Mouse (Mus musculus) olfactory bulb, adult 2 months (tissue): ENCODE results near the gene Manba. TPM values are rescaled to one million over a fixed set of nuclear protein-coding genes. Genes with fewer than 3 reads are reported as not detected.
A peak's percentile ranks its signal among the peaks of the same experiment; 100 is the strongest.

ENCODE experiments used
- H3K27ac ChIP-seq: fragments of 200-500 bp; 2 replicates; pipeline ENCODE4 v1.5.1; 2012; ENCODE audit warnings: low read depth, low read length; ENCODE audit not compliant: insufficient read depth
- H3K4me1 ChIP-seq: fragments of 200-500 bp; 2 replicates; pipeline ENCODE4 v1.6.1; 2012; ENCODE audit warnings: low read length; ENCODE audit not compliant: control insufficient read depth, insufficient read depth
- H3K4me3 ChIP-seq: fragments of 200-500 bp; 2 replicates; pipeline ENCODE4 v1.5.1; 2012; ENCODE audit warnings: mild to moderate bottlenecking, low read depth, low read length, moderate library complexity; ENCODE audit not compliant: insufficient read depth
- CTCF ChIP-seq: fragments of 200-500 bp; IDR thresholded peaks from 2 replicates; pipeline ENCODE4 v1.5.1; 2012; ENCODE audit warnings: low read depth, mild to moderate bottlenecking, low read length, moderate library complexity; ENCODE audit not compliant: insufficient read depth
- POLR2A ChIP-seq: fragments of 200-500 bp; IDR thresholded peaks from 2 replicates; pipeline ENCODE4 v1.6.1; 2012; ENCODE audit warnings: mild to moderate bottlenecking, low read depth, low read length, moderate library complexity; ENCODE audit not compliant: insufficient read depth
- WGBS: fragments of 180-500 bp; shearing (Covaris S2); methylation state at CpG from one replicate; pipeline ENCODE4 v1.1.7; 2018; 5-methylcytosine and 5-hydroxymethylcytosine counted together
- polyA plus RNA-seq: library from polyadenylated mRNA; stranded (reverse); fragments of >200 nt; gene quantifications from 2 replicates; pipeline ENCODE4 v1.2.4, GENCODE M21; 2012; ENCODE audit warnings: low replicate concordance; ENCODE audit not compliant: missing spikeins, insufficient read depth, insufficient read length

The Manba gene
- polyA plus RNA-seq, 1 experiment = not detected

DNA sequence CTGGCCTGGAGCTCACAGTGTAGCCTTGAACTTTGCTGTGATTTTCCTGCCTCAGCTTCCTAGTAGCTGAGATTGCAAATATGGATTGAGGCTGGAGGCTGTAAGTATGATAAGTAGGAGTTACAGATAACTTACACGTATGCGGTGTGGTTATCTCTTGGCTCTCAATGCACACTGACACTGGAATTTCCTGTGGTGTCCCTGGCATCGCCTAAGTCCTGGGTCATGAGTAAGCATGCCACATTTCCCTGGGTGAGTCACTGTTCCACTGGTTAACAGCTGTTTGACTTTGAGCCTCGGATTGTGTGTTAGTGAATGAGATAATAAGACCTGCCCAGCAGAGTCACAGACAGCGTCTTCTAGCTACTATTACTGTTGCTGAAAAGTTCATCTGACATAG, 13.5 kb downstream of the Manba start:
- Histone ChIP-seq H3K4me1 (peaks cover 15% of the 10 kb centered on the region), H3K4me3 (no peak overlapping the region), H3K27ac (no peak overlapping the region)
- 58% methylated on average over 5 of the region's 5 CpGs for whole genome bisulfite sequencing
- TF ChIP-seq POLR2A = no peak
- TF ChIP-seq CTCF = no peak

DNA sequence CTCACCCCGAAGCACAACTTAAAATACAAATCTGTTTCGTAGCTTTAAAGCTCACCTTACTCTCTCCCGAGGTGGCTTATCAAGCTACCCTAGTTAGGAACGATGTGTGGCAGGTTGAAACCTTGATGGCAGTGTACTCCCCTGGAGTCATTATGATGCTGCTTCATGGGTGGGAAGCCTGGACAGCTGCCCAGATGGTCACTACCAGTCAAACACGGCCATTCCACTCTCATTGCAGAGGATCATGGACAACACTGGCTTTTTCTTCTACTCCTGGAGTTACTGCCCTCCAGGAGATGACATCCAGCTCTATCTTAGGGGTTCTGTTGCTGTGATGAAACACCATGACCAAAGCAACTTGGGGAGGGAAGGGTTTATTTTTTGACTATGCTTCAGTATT, 17.7 kb downstream of the Manba start:
- H3K27ac ChIP-seq = peak overlapping the region; percentile 53
- peaks cover 15% of the 10 kb centered on the region for H3K4me1 ChIP-seq
- 56% methylated on average over 5 of the region's 5 CpGs for WGBS
- H3K4me3 ChIP-seq = no peak overlapping the region
- TF ChIP-seq CTCF (no peak), POLR2A (no peak)

DNA sequence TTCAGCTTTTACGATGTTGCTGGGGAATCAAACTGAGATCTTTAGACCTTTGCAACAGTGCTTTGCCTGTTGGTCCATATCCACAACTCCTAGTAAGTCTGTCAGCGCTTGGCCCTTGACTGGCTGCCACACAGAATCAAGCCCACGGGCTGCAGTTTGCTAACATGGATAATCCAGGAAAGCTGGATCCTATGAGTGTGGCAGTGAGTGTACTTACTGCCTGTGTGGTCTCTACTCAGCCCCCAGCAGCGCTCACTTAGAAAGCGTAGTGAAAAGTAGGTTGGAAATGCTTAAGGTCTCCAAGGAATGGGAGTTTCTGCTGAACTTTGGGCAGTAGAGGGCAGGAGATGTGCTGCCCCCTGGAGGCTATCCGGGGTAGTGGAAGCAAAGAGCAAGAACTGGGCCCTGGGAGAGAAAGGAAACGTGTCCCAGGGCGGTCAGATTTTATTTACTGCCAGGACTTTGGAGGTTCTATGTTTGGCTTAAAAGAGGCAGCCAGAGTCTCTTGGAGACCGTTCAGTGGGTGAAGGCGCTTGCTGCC, 20.0 kb downstream of the Manba start:
- TF ChIP-seq CTCF (peak; percentile 62; the same call in 1 of the 2 replicates), POLR2A (no peak)
- no peak overlapping the region for H3K27ac ChIP-seq
- H3K4me1 ChIP-seq = peaks cover 15% of the 10 kb centered on the region
- WGBS = 56% methylated on average over 10 of the region's 10 CpGs
- H3K4me3 ChIP-seq = no peak overlapping the region

DNA sequence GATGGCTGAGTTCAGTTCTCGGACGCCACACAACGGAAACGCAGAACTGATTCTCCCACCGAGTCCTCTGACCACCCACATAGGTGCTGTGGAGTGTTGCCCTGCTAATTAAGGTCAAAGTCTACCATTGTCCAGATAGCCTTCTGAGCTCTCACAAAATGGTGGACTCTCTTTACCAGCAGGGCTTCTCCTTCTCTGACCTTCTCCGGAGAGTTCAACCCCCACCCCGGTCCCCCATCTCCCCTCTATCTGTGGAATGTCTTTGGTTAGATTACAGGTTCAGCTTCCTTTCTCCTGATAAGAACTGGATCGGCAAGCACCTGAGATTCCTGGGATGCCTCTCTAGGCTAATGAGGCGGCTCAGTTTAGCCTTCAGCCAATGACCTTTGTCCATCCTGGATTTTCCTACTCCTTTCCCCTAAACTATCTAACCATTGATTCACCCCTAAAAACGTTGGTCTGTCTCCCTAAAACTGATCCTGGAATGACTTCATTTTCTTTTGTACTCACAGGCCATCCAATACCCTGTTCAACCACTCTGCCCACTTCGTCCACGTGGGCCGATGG, 20.6 kb downstream of the Manba start:
- Histone ChIP-seq H3K4me3 (no peak overlapping the region), H3K4me1 (peaks cover 15% of the 10 kb centered on the region), H3K27ac (no peak overlapping the region)
- 88% methylated on average over 13 of the region's 13 CpGs for WGBS
- TF ChIP-seq CTCF (no peak), POLR2A (no peak)

DNA sequence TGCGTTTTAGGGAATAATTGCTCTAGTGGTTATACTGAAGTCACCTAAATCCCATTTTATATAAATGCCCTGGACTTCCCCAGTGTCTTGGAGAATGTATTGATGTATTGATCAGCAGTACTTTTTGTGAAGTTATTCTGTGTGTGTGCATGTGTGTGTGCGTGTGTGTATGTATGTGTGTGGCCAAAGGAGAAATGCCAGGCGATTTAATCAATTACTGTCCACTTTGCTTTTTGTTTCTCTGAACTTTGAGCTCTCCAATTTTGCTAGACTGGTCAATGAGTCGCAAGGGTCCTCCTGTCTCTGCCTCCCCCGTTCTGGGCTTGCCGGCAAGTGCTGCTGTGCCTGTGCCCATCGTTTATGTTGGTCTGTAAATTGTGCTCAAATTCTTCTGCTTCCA, 22.1 kb downstream of the Manba start:
- peaks cover 10% of the 10 kb centered on the region for H3K4me1 ChIP-seq
- H3K27ac ChIP-seq = no peak overlapping the region
- WGBS = 93% methylated on average over 7 of the region's 7 CpGs
- H3K4me3 ChIP-seq = no peak overlapping the region
- TF ChIP-seq CTCF (no peak), POLR2A (no peak)

DNA sequence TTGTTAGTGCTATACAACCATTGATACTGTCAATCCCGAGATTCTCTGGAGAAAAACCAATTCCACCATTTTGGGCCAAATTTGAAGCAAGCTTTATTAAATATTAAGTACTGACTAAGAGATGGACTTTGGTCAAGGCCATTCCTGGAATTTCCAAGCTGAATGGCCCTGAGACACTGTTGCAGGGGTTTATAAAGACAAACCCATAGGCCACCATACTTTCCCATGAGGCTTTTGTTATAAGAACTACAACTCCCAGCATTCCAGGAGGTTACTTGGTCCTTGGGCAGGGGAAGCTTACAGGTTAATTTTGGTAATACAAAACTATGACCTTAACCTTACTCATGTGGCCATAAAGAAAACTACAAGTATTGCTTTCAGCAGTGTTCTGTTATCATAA, 22.8 kb downstream of the Manba start:
- Histone ChIP-seq H3K4me3 (no peak overlapping the region), H3K27ac (no peak overlapping the region), H3K4me1 (peaks cover 4% of the 10 kb centered on the region; the same call in 1 of the 2 replicates)
- TF ChIP-seq POLR2A (no peak), CTCF (no peak)
- 96% methylated on average over 1 of the region's 1 CpGs for WGBS

DNA sequence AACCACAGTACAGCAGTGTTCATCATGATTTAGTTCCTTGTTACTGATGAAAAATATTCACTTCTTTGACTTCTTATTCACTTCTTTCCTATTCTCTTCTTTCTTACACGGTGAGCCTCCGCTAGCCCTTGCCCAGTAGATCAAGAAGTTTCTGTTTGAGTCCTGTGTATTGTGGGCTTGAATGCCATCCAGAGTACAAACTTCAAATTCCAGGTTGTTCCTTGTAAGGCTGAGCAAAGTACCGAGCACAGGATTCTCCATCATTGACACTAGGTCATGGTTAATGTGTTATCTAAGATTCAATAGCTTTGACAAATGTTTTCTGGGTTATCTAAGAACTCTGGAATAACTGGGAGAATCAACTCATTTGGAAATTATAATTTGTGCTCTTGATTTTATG, 25.0 kb downstream of the Manba start:
- Histone ChIP-seq H3K4me3 (no peak overlapping the region), H3K4me1 (peaks cover 3% of the 10 kb centered on the region; the same call in 1 of the 2 replicates), H3K27ac (no peak overlapping the region)
- WGBS = 89% methylated on average over 3 of the region's 3 CpGs
- TF ChIP-seq POLR2A (no peak), CTCF (no peak)

DNA sequence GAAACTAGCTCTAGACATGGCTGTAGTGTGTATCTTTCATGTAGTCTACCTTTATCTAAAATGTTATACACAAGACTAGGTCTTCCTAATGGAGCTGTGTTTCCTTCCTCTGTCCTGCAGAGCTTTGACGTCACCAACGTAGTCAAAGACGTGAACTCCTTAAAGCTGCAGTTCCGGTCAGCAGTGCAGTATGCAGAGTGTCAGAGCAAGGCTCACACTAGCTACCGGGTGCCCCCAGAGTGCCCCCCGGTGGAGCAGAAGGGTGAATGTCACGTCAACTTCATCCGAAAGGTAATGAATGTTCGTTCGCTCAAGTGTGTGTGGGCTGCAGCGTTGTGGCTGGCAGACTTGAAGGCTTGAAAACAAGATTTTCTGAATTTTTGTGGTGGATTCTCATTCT, 26.3 kb downstream of the Manba start:
- H3K4me1 ChIP-seq = peaks cover 3% of the 10 kb centered on the region
- no peak overlapping the region for H3K27ac ChIP-seq
- TF ChIP-seq CTCF (no peak), POLR2A (no peak)
- 56% methylated on average over 11 of the region's 11 CpGs for WGBS
- H3K4me3 ChIP-seq = no peak overlapping the region

DNA sequence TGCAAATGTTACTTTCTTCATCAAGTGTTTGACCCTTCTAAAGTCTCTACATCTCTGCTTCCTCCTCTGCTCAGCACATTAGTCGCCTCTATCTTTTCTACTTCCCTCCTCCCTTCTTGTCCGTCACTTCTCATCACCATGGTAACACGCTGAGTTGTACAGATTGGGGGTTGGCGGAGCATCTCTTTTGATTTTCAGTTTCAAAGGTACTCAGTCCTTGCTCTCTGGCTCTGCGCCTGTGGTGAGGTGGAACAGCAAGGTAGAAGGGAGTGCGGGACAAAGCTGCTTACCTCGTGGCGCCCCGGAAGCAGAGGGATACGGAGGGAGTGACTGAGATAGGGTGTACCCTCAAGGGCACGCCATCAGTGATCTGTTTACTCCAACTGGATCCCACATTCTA, 27.9 kb downstream of the Manba start:
- H3K4me3 ChIP-seq = peak overlapping the region; percentile 5; the same call in 1 of the 2 replicates
- no peak overlapping the region for H3K27ac ChIP-seq
- TF ChIP-seq POLR2A (no peak), CTCF (no peak)
- 49% methylated on average over 11 of the region's 11 CpGs for WGBS
- H3K4me1 ChIP-seq = peaks cover 3% of the 10 kb centered on the region
